Mouse (Mus musculus): ENCODE results near the gene Mtus2.

The Mtus2 gene

DNA sequence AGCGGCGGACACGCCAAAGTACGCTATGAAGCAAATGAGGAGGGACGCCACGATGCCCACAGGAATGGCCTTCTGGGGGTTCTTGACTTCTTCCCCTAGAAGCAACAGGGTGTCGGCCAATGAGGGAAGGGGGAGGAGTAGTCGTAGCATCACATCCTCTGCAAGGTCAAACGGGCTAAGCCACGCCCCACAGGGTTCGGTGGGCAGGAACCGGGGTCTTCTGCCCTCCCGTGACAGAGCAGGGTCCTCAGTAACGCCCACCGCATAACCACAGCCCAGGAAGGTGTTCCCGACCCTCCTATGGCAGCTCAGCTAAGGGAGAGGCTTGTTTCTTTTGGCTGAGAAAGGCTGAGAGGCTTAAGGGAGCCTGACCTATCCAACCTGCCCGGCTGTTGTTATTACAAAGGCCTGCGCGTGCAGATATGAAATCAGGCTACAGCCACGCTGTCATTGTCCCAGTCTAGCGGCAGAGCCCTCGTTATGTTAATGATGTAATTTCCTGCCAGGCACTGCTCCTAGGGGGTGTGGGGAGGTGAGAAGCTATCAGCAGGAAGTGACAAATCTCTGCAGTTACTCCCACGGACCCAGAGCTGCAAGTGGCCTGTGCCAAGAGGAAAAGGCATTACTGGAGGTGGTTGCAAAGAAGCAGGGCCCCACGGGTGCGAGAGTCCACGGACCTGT is 385.1 kb downstream of the Mtus2 start:
- peak; percentile 44 for DNase-seq (ENCODE audit: low read depth, low spot score)

DNA sequence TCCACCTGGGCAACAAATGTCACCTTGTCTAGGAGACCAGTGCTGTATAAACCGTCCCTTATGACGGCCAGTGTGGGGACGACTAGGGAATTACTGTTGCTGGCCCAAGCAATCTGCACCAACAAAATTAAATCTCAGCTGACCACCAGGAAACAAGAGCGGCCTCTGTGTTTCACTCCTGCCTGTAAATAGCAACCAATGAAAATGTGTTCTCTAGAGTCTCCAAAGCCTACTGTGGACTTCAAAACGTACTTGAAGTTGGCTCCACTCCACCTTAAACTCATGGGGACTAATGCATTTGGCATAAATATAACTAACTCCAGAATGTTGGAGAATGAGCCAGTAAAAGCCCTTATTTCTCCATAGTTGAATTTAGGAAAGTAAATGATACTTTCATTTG is 387.3 kb downstream of the Mtus2 start:
- no peak for DNase-seq (ENCODE audit: low read depth, low spot score)

DNA sequence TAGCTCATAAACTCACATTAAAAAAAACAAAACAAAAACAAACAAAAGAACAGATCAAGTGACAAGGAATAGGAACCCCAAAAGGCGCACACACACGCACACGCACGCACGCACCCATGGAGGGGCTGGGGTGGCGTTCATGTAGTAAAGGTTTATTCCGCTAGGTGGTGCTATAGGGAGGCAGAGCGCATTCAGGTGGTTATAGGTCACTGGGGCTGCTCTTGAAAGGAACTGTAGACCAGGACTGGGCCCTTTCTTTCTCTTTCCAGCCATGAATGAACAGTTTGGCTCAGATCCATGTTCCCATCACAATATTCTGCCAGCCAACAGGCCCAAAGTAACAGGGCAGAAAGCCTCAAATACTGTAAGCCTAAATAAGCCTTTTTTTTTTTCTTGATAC is 389.4 kb downstream of the Mtus2 start:
- DNase-seq (ENCODE audit: low read depth, low spot score): peak; percentile 78

DNA sequence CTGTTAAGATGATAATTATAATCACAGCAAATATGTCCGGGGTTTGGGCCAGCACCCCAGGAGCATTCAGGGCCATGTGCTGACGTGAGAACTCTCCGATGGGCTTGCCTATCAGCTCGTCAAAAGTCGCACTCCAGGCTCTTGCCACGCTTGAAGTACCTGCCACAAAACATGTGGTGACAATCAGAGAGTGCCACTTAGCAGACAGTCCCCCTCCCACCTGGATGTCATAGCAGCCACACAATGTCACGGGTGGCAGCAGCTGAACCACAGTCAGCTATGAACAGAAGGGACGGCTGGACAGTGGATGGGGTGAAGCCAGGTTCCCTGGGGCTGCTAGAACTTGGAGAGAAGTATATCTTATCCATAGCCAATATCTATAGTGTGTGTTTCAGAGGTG is 391.0 kb downstream of the Mtus2 start:
- no peak for DNase-seq (ENCODE audit: low read depth, low spot score)

DNA sequence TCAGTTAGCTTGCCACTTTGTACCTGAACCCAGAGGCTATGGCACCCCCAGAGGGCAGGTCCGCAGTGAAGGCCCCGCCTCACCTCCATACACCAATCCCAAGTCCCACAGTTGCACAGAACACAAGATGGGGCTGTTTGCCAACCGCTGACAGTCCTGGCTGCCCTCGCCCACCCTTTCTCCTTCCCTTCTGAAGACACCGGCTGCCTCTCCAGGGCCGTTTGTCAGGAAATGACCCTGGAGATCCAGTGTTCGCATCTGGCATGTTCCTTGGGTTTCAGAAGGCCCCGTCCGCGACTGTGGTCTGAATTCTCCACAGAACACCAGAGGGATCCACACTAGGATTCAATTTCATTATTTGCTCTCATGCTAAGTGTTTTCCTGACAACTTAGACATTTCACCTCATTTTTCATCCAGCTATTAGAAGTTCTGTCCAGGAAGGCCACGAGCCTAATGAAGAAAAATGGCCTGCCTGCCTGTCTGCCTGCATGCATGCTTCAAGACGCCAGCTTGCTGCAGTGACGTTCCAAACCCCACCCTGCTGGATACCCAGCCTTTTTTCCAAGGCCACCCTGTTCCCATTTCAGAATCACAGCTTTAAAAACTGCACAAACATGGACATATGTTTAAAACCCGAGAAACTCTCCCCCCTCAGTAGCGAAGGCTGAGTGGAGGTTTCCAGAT is 392.3 kb downstream of the Mtus2 start:
- no peak for DNase-seq (ENCODE audit: low read depth, low spot score)

DNA sequence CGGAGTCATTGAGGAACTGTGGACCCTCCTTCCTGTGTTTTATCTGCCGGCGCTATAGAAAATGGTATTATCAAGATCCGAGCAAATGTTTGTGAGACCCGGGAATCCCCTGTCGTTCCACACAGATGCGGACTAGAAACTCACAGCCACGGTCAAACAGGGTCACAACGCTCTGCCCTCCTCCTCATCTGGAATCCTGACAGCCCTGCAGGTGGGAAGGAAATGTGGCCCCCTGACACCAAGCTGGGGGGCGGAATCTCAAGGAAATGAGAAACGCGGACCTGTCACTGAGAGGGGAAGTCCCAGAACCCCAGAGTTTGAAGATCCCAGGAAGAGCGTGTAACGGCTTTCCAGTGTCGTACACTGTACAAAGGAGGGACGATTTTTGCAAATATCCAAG is 396.3 kb downstream of the Mtus2 start:
- no peak for DNase-seq (ENCODE audit: low read depth, low spot score)

DNA sequence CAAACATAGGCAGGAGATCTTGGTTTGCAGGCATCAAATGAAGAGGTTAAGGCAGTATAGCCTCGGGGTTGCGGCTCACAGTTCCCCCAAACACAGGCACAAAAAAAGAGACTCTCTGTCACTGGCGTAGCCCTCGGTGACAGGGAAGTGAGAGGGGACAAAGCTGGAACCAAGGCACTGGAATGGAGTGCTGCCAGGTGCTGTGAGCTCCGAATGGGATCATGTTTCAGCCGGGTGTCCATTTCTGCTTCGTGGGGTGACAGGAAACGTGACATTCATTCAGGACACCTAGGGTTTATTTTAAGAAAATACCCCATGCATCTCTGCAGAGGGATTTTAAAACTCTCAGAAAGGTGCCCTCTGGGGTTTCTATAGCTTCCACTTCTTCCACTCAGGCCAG is 397.4 kb downstream of the Mtus2 start:
- no peak for DNase-seq (ENCODE audit: low read depth, low spot score)

DNA sequence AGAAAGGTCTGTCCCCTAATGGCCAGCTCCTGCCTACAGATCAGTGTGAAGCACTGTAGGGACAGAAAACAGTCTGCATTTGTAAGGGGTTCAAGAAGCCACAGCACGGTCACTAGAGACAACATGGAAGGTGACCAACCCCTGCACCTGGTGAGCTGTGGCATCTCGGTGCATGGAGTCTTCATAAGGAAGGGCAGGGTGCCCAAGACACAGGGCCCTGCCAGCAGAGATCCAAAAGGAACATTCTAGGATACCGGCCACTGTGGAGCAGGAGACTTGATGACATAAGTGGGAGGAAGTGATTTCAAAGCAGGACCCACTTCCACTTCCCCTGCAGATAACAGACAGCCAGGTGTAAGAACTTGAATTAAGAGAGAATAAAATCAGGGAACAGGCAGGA is 398.7 kb downstream of the Mtus2 start:
- DNase-seq (ENCODE audit: low read depth, low spot score): no peak

DNA sequence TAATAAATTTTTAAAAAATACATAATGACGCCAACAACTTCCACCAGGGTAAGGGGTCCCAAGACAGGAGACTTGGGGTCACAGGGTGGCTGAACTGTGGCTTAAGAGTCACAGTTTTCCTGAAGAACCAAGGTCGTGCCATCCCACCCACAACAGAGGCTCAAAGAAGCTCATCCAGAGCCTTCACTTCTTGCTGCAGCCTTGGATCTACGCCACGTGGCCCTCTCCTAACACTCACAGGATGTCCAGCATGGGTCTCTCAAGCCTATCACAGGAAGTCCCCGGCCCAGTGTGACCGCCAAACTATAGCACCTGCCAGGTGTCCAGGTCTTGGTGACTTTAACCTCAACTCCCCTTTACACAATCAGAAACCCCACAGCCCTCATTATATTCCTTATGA is 400.0 kb downstream of the Mtus2 start:
- no peak for DNase-seq (ENCODE audit: low read depth, low spot score)

DNA sequence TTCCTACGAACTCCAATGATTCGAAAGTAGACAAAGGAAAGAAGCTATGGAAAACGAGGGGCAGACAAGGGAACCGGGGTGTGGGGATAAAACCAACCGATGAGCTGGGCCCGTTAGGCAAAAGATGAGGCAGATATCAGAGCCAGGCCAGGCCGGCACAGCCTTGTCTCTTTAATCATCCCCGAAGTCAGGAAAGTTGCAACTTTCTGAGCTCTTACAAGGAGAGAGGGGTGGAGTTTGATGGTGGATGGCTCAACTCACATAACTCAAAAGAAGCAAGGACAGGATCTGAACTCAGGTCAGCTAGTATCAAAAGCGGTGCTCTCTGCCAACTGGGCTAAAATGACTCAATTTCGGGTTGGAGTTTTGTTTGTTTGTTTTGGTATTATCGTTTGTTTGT is 402.0 kb downstream of the Mtus2 start:
- DNase-seq (ENCODE audit: low read depth, low spot score): no peak

DNA sequence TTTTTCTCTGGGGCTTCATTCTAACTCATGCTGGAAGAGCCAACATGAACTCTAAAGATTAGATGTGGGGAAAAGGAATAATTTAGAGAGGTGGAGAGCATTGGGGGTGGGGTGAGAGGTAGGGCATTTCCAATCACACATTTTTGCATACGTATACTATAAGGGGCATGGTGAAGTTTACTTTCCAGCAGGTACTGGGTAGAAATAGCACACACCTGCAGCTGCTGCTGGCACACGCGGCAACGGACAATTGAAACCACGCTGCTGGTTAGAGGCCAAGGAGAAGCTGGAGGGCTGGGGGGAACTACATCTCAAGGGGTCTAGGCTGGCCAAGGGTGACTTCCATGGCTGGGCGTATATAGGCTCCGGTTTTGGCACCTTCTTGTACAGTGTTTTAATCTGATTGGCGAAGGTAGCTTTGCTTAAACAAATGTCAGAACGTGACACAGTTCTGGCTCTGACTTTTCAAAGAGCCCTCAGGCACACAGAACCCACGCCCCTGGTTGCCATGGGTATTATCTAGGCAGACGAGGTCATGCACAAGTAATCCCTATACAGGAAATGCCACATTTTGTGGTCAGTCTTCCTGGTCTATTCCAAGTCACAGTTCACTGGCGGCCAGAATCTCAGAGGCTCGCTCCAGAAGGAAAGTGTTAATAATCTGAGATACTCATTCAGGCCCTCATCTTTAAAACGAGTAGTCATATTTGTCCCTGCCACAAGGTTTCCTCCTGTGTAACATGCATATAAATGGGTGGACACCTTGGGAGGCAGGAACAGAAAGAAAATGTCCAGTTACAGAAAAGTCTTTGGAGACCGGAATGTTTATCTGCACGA is 404.0 kb downstream of the Mtus2 start:
- no peak for DNase-seq (ENCODE audit: low read depth, low spot score)

DNA sequence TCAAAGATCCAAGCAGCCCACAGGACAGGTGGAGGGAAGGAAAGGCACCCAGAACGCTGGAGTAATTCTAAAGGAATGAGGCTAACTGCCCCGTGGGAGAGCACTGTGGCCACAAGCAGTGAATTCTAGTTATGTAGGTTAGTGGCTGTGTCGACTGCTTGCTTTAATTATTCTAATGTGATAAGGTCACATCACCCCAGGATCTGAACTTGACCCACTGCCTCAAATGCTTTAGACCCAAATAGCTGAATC is 404.6 kb downstream of the Mtus2 start:
- no peak for DNase-seq (ENCODE audit: low read depth, low spot score)

DNA sequence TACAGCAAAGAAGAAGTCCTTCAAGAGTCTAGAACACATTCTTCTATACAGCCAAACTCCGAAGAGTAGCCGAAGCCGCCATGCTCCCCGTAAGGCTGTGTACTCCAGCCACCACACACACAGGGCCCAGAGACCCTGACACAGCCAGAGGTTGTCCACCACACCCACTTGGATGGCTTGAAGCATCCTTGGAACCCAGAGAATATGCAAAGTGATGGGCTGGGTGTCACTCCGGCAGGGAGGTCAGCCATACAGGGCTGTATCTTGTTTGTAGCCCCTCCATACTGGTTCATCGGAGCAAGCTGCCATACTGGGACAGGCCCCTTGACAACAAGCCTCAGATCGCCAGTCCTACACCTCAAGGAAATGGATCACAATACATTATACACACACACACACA is 405.2 kb downstream of the Mtus2 start:
- peak; percentile 58 for DNase-seq (ENCODE audit: low read depth, low spot score)

DNA sequence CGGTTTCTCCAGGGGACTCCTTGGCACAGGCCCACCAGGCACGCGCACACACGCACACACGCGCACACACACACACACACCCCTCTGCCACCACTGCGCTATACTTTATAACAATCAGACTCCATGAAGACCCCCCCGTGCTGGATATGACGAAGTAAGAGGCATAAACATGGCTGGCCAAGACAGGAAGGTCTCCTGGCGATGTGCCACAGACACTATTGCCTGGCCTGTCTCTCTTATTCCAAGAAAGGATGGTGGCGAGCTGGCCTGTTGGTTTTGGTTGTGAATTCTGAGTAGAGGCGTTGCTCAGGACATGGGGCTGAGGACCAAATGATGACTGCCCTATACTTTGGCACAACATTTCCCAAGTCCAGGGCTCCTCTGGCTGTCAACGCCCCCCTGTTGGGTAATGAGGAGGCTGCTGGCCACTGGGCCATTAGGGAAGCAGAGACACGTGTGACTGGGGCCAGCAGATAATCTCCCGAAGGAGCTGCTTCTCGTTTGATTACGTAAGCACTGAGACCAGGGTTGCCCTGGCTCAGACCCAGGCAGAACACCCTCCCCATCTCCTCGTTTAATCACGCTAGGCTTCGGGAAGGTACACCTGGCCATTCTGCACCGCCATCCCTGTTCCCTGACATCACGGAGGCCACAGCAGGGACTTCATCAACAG is 406.5 kb downstream of the Mtus2 start:
- no peak for DNase-seq (ENCODE audit: low read depth, low spot score)

Data from ZHBTc4 (cell line).